Mouse (Mus musculus) olfactory bulb, adult 2 months (tissue): ENCODE data around the gene Hspb11.

Experiments
- CTCF ChIP-seq: fragments of 200-500 bp; IDR thresholded peaks from 2 replicates; pipeline ENCODE4 v1.5.1; 2012; ENCODE audit warnings: low read depth, mild to moderate bottlenecking, low read length, moderate library complexity; ENCODE audit not compliant: insufficient read depth
- POLR2A ChIP-seq: fragments of 200-500 bp; IDR thresholded peaks from 2 replicates; pipeline ENCODE4 v1.6.1; 2012; ENCODE audit warnings: mild to moderate bottlenecking, low read depth, low read length, moderate library complexity; ENCODE audit not compliant: insufficient read depth

DNA sequence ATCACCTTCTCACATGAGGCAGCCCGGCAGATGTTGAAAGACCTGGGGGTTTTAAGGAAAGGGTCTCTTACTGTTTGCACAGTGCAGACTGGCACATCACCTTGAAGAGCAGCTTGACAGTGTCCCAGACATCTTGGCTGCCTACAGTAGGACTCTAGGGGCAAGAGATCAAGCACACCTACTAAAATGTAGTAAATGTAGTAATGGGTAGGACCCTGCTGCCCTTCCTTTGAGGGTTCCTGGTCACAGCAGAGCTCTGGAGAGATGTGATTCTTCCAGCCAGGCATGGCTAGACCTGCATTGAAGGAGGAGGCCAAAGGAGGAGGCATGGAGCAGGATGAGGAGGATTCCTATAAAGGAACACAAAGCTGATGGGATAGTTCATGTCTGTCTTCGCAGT is 46.4 kb upstream of the Hspb11 start:
- no peak for TF ChIP-seq CTCF
- no peak for TF ChIP-seq POLR2A
